In the genomic region with DNA sequence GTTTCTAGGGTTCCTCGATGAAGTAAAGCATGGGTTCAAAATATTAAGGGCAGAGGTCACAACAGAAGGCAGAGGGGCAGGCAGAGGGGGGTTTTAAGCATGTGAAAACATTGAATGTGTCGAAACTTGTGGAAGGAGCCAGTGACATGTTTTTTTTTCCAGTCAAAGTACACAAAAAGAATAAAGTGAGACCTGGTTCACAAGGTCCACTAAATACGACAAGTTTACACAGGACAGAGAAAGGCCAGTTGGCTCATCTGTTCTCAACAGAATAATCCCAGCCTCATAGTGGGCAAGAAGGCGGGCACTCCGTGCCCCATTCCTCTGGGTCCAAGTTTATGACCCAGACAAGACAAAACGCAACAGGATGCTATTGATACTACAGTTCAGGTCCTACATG, we compare ENCODE assay signal across 20 mouse cellular contexts. TPM values are rescaled to one million over a fixed set of nuclear protein-coding genes. Genes with fewer than 3 reads are reported as not detected.
"Had no signal": no experiment of that assay in that cellular context is flagged by ENCODE, and none has a peak within 500 bp of the region (broad histone marks: within the 10 kb centered on the region; RNA-seq: fewer than 3 reads in every experiment).

No protein-coding gene starts in this region.

- H3K4me3 ChIP-seq: megakaryocyte, embryonic 14.5 days; midbrain, embryonic 13.5 days; midbrain, embryonic 15.5 days; neural tube, embryonic 12.5 days; stomach, embryonic 15.5 days had no signal

- H3K9ac ChIP-seq: liver, embryonic 14.5 days; lung, embryonic 14.5 days; midbrain, embryonic 13.5 days; midbrain, embryonic 15.5 days; neural tube, embryonic 12.5 days; stomach, embryonic 15.5 days had no signal

- H3K27ac ChIP-seq: liver, embryonic 14.5 days; macrophage; midbrain, embryonic 13.5 days; midbrain, embryonic 15.5 days; neural tube, embryonic 12.5 days; stomach, embryonic 15.5 days; stomach, postnatal 0 days had no signal

- ATAC-seq: midbrain, embryonic 13.5 days; midbrain, embryonic 15.5 days had no signal

- H3K9me3 ChIP-seq: megakaryocyte, embryonic 14.5 days; midbrain, embryonic 13.5 days; midbrain, embryonic 15.5 days; neural tube, embryonic 12.5 days; stomach, embryonic 15.5 days had no signal

- H3K36me3 ChIP-seq: midbrain, embryonic 13.5 days; midbrain, embryonic 15.5 days; neural tube, embryonic 12.5 days; stomach, embryonic 15.5 days had no signal

- DNase-seq: right cerebral cortex, postnatal 14 days; thymus, adult 2 months; thymus, postnatal 25 days; thymus, postnatal 4 days had no signal

- H3K4me1 ChIP-seq: midbrain, embryonic 15.5 days; neural tube, embryonic 12.5 days; stomach, embryonic 15.5 days had no signal

- H3K27me3 ChIP-seq: midbrain, embryonic 13.5 days; midbrain, embryonic 15.5 days; neural tube, embryonic 12.5 days; stomach, embryonic 15.5 days had no signal

- H3K4me2 ChIP-seq: lung, embryonic 14.5 days; midbrain, embryonic 11.5 days; midbrain, embryonic 13.5 days; midbrain, embryonic 15.5 days; neural tube, embryonic 12.5 days; stomach, embryonic 15.5 days had no signal

RNA-seq across cellular contexts. Expression of a gene that starts 4.8 kb away (rescaled TPM):
- total RNA-seq: megakaryocyte progenitor cell, adult 5-6 weeks; monocyte, adult 5-6 weeks; neutrophil, adult 5-6 weeks had no signal
- polyA plus RNA-seq: lung, embryonic 14.5 days; macrophage; midbrain, postnatal 0 days; neural tube, embryonic 12.5 days; neural tube, embryonic 14.5 days; testis, adult 2 months had no signal
